Mouse (Mus musculus) embryonic facial prominence, embryonic 13.5 days (tissue): ENCODE measurements at regions not wholly inside any gene's neighbourhood (a gene's known extent, or its start where the extent isn't known, plus 50 kb on each side); places are given as distances from the start of the nearest gene placed in this dataset.

Experiments
- ATAC-seq: fragments of 200-750 bp; cut with Nextera tagmentation; 2 replicates; pipeline ENCODE4 v1.8.0; 2017; ENCODE audit warnings: low read depth; ENCODE audit not compliant: insufficient number of reproducible peaks, insufficient read depth, low FRiP score, low TSS enrichment
- H3K27ac ChIP-seq: fragments of 300-500 bp; sonication (generic); 2 replicates; pipeline ENCODE4 v1.5.1; 2015; ENCODE audit warnings: moderate library complexity, mild to moderate bottlenecking, inconsistent platforms
- H3K27me3 ChIP-seq: fragments of 300-500 bp; sonication (generic); 2 replicates; pipeline ENCODE4 v1.6.1; 2015; ENCODE audit warnings: mild to moderate bottlenecking, inconsistent platforms
- H3K36me3 ChIP-seq: fragments of 300-500 bp; sonication (generic); 2 replicates; pipeline ENCODE4 v1.6.1; 2015; ENCODE audit warnings: mild to moderate bottlenecking, inconsistent platforms
- H3K4me1 ChIP-seq: fragments of 300-500 bp; sonication (generic); 2 replicates; pipeline ENCODE4 v1.6.1; 2015; ENCODE audit warnings: inconsistent platforms
- H3K4me2 ChIP-seq: fragments of 300-500 bp; sonication (generic); 2 replicates; pipeline ENCODE4 v1.6.1; 2015; ENCODE audit warnings: moderate library complexity, mild to moderate bottlenecking, inconsistent platforms
- H3K4me3 ChIP-seq: fragments of 300-500 bp; sonication (generic); 2 replicates; pipeline ENCODE4 v1.5.1; 2015; ENCODE audit warnings: mild to moderate bottlenecking, inconsistent platforms
- H3K9ac ChIP-seq: fragments of 300-500 bp; sonication (generic); 2 replicates; pipeline ENCODE4 v1.6.1; 2015; ENCODE audit warnings: mild to moderate bottlenecking, inconsistent platforms
- H3K9me3 ChIP-seq: fragments of 300-500 bp; sonication (generic); 2 replicates; pipeline ENCODE4 v1.6.1; 2016; ENCODE audit warnings: inconsistent platforms
- WGBS: fragments of 180-500 bp; shearing (Covaris S2); methylation state at CpG from one replicate; pipeline ENCODE4 v1.1.7; 2015; ENCODE audit warnings: mixed read lengths; 5-methylcytosine and 5-hydroxymethylcytosine counted together

- Histone ChIP-seq H3K27ac (no peak overlapping the region), H3K4me2 (no peak overlapping the region), H3K9ac (no peak overlapping the region), H3K4me3 (no peak overlapping the region), H3K36me3 (no peaks in the 10 kb centered on the region), H3K27me3 (no peaks in the 10 kb centered on the region), H3K4me1 (peaks cover 9% of the 10 kb centered on the region; the same call in 1 of the 2 replicates), H3K9me3 (no peaks in the 10 kb centered on the region)
- 91% methylated on average over 6 of the region's 6 CpGs for WGBS
- no peak for ATAC-seq
Measured at GRCm38 (mm10) chr10:117460366-117460730, 80.5 kb upstream of the Cpsf6 start.

GRCm38 (mm10) chr10:117459651-117460365, 80.0 kb upstream of the Cpsf6 start:
- Histone ChIP-seq H3K36me3 (no peaks in the 10 kb centered on the region), H3K4me2 (no peak overlapping the region), H3K27me3 (no peaks in the 10 kb centered on the region), H3K4me1 (peaks cover 9% of the 10 kb centered on the region; the same call in 1 of the 2 replicates), H3K9ac (no peak overlapping the region), H3K4me3 (no peak overlapping the region), H3K27ac (no peak overlapping the region), H3K9me3 (no peaks in the 10 kb centered on the region)
- no peak for ATAC-seq
- WGBS = 86% methylated on average over 10 of the region's 10 CpGs

- Histone ChIP-seq H3K27ac (no peak overlapping the region), H3K4me2 (no peak overlapping the region), H3K9ac (no peak overlapping the region), H3K9me3 (no peaks in the 10 kb centered on the region), H3K4me1 (peaks cover 9% of the 10 kb centered on the region; the same call in 1 of the 2 replicates), H3K4me3 (no peak overlapping the region), H3K36me3 (no peaks in the 10 kb centered on the region), H3K27me3 (no peaks in the 10 kb centered on the region)
- ATAC-seq = no peak
- WGBS = 95% methylated on average over 2 of the region's 2 CpGs
Measured at GRCm38 (mm10) chr10:117459041-117459475, 79.2 kb upstream of the Cpsf6 start.

GRCm38 (mm10) chr10:117458271-117459040, 78.6 kb upstream of the Cpsf6 start:
- Histone ChIP-seq H3K4me2 (no peak overlapping the region), H3K9me3 (no peaks in the 10 kb centered on the region), H3K9ac (no peak overlapping the region), H3K4me3 (no peak overlapping the region), H3K27ac (no peak overlapping the region), H3K36me3 (no peaks in the 10 kb centered on the region), H3K27me3 (no peaks in the 10 kb centered on the region), H3K4me1 (peaks cover 9% of the 10 kb centered on the region; the same call in 1 of the 2 replicates)
- 84% methylated on average over 11 of the region's 11 CpGs for WGBS
- no peak for ATAC-seq

- Histone ChIP-seq H3K9me3 (no peaks in the 10 kb centered on the region), H3K4me1 (peaks cover 9% of the 10 kb centered on the region), H3K9ac (no peak overlapping the region), H3K27me3 (peaks cover 3% of the 10 kb centered on the region; the same call in 1 of the 2 replicates), H3K4me3 (no peak overlapping the region), H3K36me3 (no peaks in the 10 kb centered on the region), H3K4me2 (no peak overlapping the region), H3K27ac (no peak overlapping the region)
- ATAC-seq = no peak
- 67% methylated on average over 2 of the region's 2 CpGs for WGBS
Measured at GRCm38 (mm10) chr10:117457701-117457950, 77.8 kb upstream of the Cpsf6 start.

GRCm38 (mm10) chr10:117456904-117457700, 77.3 kb upstream of the Cpsf6 start:
- Histone ChIP-seq H3K27ac (no peak overlapping the region), H3K4me3 (no peak overlapping the region), H3K9me3 (no peaks in the 10 kb centered on the region), H3K9ac (no peak overlapping the region), H3K4me2 (no peak overlapping the region), H3K4me1 (peaks cover 14% of the 10 kb centered on the region), H3K27me3 (peaks cover 3% of the 10 kb centered on the region; the same call in 1 of the 2 replicates), H3K36me3 (no peaks in the 10 kb centered on the region)
- ATAC-seq = no peak
- 62% methylated on average over 18 of the region's 18 CpGs for WGBS

GRCm38 (mm10) chr10:117456427-117456826, 76.6 kb upstream of the Cpsf6 start:
- Histone ChIP-seq H3K4me3 (no peak overlapping the region), H3K9ac (no peak overlapping the region), H3K4me2 (no peak overlapping the region), H3K36me3 (no peaks in the 10 kb centered on the region), H3K27me3 (peaks cover 3% of the 10 kb centered on the region; the same call in 1 of the 2 replicates), H3K9me3 (no peaks in the 10 kb centered on the region), H3K4me1 (peaks cover 15% of the 10 kb centered on the region), H3K27ac (no peak overlapping the region)
- no peak for ATAC-seq
- 58% methylated on average over 8 of the region's 8 CpGs for WGBS

GRCm38 (mm10) chr10:117455595-117456302, 75.9 kb upstream of the Cpsf6 start:
- no peak overlapping the region for H3K9ac ChIP-seq
- H3K4me3 ChIP-seq = no peak overlapping the region
- no peaks in the 10 kb centered on the region for H3K9me3 ChIP-seq
- no peak overlapping the region for H3K27ac ChIP-seq
- peaks cover 3% of the 10 kb centered on the region; the same call in 1 of the 2 replicates for H3K27me3 ChIP-seq
- 72% methylated on average over 9 of the region's 9 CpGs for WGBS
- no peaks in the 10 kb centered on the region for H3K36me3 ChIP-seq
- no peak for ATAC-seq
- H3K4me2 ChIP-seq = no peak overlapping the region
- H3K4me1 ChIP-seq = peaks cover 15% of the 10 kb centered on the region

GRCm38 (mm10) chr10:117454711-117455591, 75.1 kb upstream of the Cpsf6 start:
- 67% methylated on average over 12 of the region's 12 CpGs for WGBS
- peaks cover 3% of the 10 kb centered on the region; the same call in 1 of the 2 replicates for H3K27me3 ChIP-seq
- peaks cover 15% of the 10 kb centered on the region for H3K4me1 ChIP-seq
- H3K4me3 ChIP-seq = no peak overlapping the region
- H3K4me2 ChIP-seq = no peak overlapping the region
- no peak overlapping the region for H3K27ac ChIP-seq
- H3K9me3 ChIP-seq = no peaks in the 10 kb centered on the region
- no peaks in the 10 kb centered on the region for H3K36me3 ChIP-seq
- H3K9ac ChIP-seq = no peak overlapping the region
- no peak for ATAC-seq

- no peak overlapping the region for H3K27ac ChIP-seq
- WGBS = 86% methylated on average over 3 of the region's 3 CpGs
- peaks cover 15% of the 10 kb centered on the region for H3K4me1 ChIP-seq
- H3K4me3 ChIP-seq = no peak overlapping the region
- H3K9ac ChIP-seq = no peak overlapping the region
- H3K4me2 ChIP-seq = no peak overlapping the region
- no peaks in the 10 kb centered on the region for H3K36me3 ChIP-seq
- peaks cover 3% of the 10 kb centered on the region; the same call in 1 of the 2 replicates for H3K27me3 ChIP-seq
- no peaks in the 10 kb centered on the region for H3K9me3 ChIP-seq
- no peak for ATAC-seq
Measured at GRCm38 (mm10) chr10:117454171-117454500, 74.3 kb upstream of the Cpsf6 start.
